Mouse (Mus musculus) limb, embryonic 11.5 days (tissue): ENCODE results near the gene Cacnb1. TPM values are rescaled to one million over a fixed set of nuclear protein-coding genes. Genes with fewer than 3 reads are reported as not detected.

ENCODE experiments used
- ATAC-seq: fragments of 200-750 bp; cut with Nextera tagmentation; 2 replicates; pipeline ENCODE4 v1.8.0; 2017; ENCODE audit warnings: low read depth; ENCODE audit not compliant: insufficient number of reproducible peaks, low FRiP score, low TSS enrichment
- DNase-seq: peaks from one replicate; pipeline ENCODE4 v3.0.0-alpha.2; 2015; ENCODE audit warnings: low spot score
- H3K27ac ChIP-seq: fragments of 300-500 bp; sonication (generic); replicated peaks from 2 replicates; pipeline ENCODE4 v1.5.1; 2014; ENCODE audit warnings: low read depth, mild to moderate bottlenecking, low read length
- H3K27me3 ChIP-seq: fragments of 300-500 bp; sonication (generic); 2 replicates; pipeline ENCODE4 v1.6.1; 2014; ENCODE audit warnings: mild to moderate bottlenecking, low read length, mixed read lengths; ENCODE audit not compliant: control insufficient read depth, insufficient read depth
- H3K36me3 ChIP-seq: fragments of 300-500 bp; sonication (generic); 2 replicates; pipeline ENCODE4 v1.6.1; 2014; ENCODE audit warnings: mild to moderate bottlenecking, low read length, moderate library complexity, mixed read lengths; ENCODE audit not compliant: control insufficient read depth, insufficient read depth
- H3K4me1 ChIP-seq: fragments of 300-500 bp; sonication (generic); 2 replicates; pipeline ENCODE4 v1.6.1; 2014; ENCODE audit warnings: low read length, mixed read lengths; ENCODE audit not compliant: control insufficient read depth, insufficient read depth
- H3K4me2 ChIP-seq: fragments of 300-500 bp; sonication (generic); 2 replicates; pipeline ENCODE4 v1.6.1; 2014; ENCODE audit warnings: low read depth, mild to moderate bottlenecking, moderate library complexity; ENCODE audit not compliant: severe bottlenecking
- H3K4me3 ChIP-seq: fragments of 300-500 bp; sonication (generic); 2 replicates; pipeline ENCODE4 v1.5.1; 2014; ENCODE audit warnings: low read depth, low read length
- H3K9ac ChIP-seq: fragments of 300-500 bp; sonication (generic); 2 replicates; pipeline ENCODE4 v1.6.1; 2014; ENCODE audit warnings: mild to moderate bottlenecking, low read length
- H3K9me3 ChIP-seq: fragments of 300-500 bp; sonication (generic); 2 replicates; pipeline ENCODE4 v1.6.1; 2016; ENCODE audit warnings: low read length; ENCODE audit not compliant: control insufficient read depth
- WGBS: fragments of 180-500 bp; shearing (Covaris S2); extraction: QIAGEN DNeasy Blood & Tissue Kit; methylation state at CpG from one replicate; pipeline ENCODE4 v1.1.7; 2014; 5-methylcytosine and 5-hydroxymethylcytosine counted together
- microRNA-seq: library from miRNA; unstranded; fragments of <30 nt; microRNA quantifications from one replicate; pipeline ENCODE4, GENCODE M21; 2016
- polyA plus RNA-seq: library from polyadenylated mRNA; unstranded; fragments of >200 nt; fragmentation: Nextera tagmentation; extraction: Ambion mirVana; gene quantifications from 2 replicates; pipeline ENCODE4 v1.2.1, GENCODE M21; 2014

The Cacnb1 gene
- polyA plus RNA-seq, 1 experiment from 2014 or later: 6.8 TPM

DNA sequence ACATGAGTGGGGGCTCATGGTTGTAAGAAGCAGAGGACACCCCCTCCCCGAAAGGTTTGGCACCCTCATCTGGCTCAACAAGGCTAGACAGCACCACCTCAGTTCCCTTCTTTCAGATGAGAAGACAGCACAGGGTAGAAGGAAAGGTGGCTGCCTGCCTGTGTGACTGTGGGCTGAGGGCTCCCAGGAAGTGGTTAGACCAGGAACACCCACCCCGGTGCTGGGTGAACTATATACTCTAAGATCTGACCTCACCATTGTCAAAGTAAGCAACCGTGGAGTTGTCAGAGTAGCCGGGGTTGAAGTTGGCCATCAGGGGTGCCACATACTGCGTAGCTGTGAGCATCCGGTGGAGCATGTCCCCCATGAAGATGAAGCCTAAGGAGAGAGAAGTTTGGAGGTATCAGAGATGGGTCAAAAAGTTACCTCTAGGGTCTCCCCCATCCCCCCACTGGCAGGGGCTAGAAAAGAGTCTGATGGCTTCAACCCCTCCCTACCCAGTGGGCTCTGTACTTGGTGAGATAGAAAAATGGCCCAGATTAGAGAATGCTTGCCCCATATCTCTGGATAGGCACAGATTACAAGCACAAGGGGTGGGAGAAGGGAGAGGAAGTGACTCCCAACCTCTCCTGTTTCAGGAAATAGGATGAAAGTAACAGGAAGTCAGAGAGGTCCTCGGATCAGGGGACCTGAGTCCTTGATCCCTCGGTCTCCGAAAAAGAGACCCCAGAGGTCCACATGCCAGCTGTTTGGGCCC lies 67.5 kb downstream of the Cacnb1 start:
- WGBS: 83% methylated on average over 9 of the region's 9 CpGs
- no peak overlapping the region for H3K4me2 ChIP-seq
- no peak for ATAC-seq
- no peaks in the 10 kb centered on the region for H3K9me3 ChIP-seq
- no peak overlapping the region for H3K4me3 ChIP-seq
- no peak overlapping the region for H3K27ac ChIP-seq
- no peaks in the 10 kb centered on the region for H3K4me1 ChIP-seq
- DNase-seq: no peak
- no peaks in the 10 kb centered on the region for H3K27me3 ChIP-seq
- no peaks in the 10 kb centered on the region for H3K36me3 ChIP-seq
- H3K9ac ChIP-seq: no peak overlapping the region

DNA sequence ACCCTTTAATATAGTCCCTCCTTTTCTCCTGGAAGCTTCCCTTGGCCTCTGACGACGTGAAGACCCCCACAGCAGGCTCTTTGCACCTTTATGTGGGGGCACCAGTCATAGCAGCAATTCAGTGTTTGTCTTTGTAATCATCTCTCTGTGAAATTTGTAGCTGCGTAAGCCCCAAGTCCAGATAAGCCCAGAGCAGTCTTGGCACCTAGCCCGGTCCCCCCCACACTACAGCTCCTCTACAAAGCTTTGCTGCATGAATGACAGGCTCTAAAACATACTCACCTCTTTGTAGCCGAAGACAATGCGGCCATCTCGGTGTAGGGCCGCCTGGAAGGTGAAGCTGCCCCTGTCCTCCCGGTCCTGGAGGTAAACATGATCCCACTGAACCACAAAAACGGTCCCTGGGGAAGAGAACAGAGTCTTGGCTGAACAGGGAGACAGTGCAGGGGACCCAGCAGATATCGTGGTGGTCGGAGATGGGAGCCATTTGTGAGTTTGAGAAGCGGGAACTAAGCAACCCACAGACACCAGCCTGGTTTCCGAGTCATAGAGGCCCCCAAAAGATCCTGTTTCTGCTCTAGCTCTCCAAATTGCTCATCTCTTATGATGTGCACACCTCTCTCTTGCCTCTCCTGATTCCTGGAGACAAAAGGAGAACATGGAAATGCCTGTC lies 68.2 kb downstream of the Cacnb1 start:
- ATAC-seq (no peak), DNase-seq (no peak)
- no peak overlapping the region for H3K4me2 ChIP-seq
- H3K9ac ChIP-seq: no peak overlapping the region
- H3K4me3 ChIP-seq: no peak overlapping the region
- no peaks in the 10 kb centered on the region for H3K9me3 ChIP-seq
- 79% methylated on average over 14 of the region's 14 CpGs for WGBS
- no peaks in the 10 kb centered on the region for H3K36me3 ChIP-seq
- no peaks in the 10 kb centered on the region for H3K27me3 ChIP-seq
- no peak overlapping the region for H3K27ac ChIP-seq
- H3K4me1 ChIP-seq: no peaks in the 10 kb centered on the region

DNA sequence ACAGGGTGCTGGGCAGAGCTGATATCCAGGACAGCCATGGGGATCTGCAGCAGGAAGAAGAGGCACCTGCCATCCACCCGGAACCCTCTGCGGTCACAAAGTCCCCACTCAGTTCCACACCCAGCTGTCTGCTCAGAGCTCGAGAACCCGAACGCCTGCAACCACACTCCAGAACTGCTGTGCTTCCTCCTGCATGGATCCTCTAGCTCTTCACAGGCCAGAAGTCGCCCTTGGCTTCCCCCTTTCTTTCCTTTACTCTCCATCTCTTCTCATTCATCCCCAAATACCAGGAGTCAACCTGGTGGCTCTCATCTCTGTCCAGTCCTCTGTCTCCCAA lies 68.9 kb downstream of the Cacnb1 start:
- Histone ChIP-seq H3K4me1 (no peaks in the 10 kb centered on the region), H3K4me2 (no peak overlapping the region), H3K4me3 (no peak overlapping the region), H3K27me3 (no peaks in the 10 kb centered on the region), H3K9ac (no peak overlapping the region), H3K36me3 (no peaks in the 10 kb centered on the region), H3K27ac (no peak overlapping the region), H3K9me3 (no peaks in the 10 kb centered on the region)
- 92% methylated on average over 6 of the region's 6 CpGs for WGBS
- no peak for ATAC-seq
- DNase-seq: no peak

DNA sequence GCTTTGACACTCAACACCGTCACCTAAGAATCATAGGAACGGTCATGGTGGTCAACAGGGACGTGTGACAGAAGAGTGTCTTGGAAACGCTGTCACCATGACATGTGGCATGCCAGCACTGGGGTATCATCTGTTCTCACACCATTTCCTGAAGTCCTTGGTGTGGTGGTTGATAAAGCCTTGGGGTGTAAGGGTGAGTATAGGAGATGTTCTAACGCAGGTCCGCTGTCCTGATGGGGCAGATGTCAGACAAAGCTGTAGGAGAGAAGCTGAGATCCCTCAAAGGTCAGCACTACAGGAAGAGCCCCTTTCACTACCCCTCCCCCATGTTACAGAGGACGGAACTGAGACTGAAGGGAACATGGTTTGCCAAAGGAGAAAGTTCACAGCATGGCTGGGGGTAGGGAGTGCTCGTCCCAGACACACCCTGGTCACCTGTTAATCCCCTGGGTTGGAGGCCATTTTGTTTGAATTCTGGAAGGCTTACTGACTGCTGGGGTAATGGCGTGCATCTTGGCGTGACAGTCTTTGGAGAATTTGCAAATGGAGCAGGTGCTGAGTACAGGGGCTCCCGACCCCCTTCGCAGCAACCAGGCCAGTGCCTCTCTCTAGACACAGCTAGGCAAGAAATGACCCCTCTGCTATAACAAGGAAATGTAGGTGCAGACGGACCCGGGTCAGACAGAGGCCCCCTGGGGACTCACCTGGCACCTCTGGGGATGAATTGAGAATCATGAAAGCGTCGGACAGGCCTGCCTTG lies 69.5 kb downstream of the Cacnb1 start:
- DNase-seq (no peak), ATAC-seq (no peak)
- no peaks in the 10 kb centered on the region for H3K36me3 ChIP-seq
- H3K4me1 ChIP-seq: no peaks in the 10 kb centered on the region
- H3K4me3 ChIP-seq: no peak overlapping the region
- H3K27me3 ChIP-seq: no peaks in the 10 kb centered on the region
- H3K27ac ChIP-seq: no peak overlapping the region
- 84% methylated on average over 16 of the region's 16 CpGs for WGBS
- no peak overlapping the region for H3K9ac ChIP-seq
- H3K4me2 ChIP-seq: no peak overlapping the region
- H3K9me3 ChIP-seq: no peaks in the 10 kb centered on the region

DNA sequence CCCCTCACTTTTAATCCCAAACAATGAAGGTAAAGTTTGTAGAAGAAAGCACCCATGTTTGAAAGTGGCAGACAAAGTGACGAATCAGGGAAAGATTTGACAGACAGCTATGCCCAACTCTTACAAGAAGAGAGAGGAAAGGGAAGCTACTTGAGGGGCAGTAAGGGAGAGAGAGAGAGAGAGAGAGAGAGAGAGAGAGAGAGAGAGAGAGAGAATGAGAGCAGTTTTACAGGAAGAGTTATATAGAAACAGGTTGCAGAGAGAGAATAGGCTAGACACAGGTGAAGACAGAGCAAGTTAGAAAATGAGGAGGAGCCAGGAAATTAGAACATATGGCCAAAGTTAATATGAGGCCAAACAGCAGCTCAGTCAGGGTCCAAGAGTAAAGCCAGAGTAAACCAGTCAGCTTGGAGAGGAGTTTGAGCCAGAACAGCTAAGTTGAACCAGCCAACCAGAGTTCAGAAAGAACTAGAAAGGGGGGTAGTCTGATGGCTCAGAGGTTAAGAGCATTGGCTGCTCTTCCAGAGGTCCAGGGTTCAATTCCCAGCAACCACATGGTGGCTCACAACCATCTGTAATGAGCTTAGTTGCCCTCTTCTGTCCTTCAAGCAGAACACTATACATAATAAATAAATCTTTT lies 70.3 kb downstream of the Cacnb1 start:
- ATAC-seq: no peak
- WGBS: 92% methylated on average over 1 of the region's 1 CpGs

More for the DNA sequence above, 70.3 kb downstream of the Cacnb1 start:
- H3K27ac ChIP-seq: no peak overlapping the region
- no peak overlapping the region for H3K4me3 ChIP-seq
- no peaks in the 10 kb centered on the region for H3K9me3 ChIP-seq
- no peaks in the 10 kb centered on the region for H3K36me3 ChIP-seq
- no peak overlapping the region for H3K9ac ChIP-seq
- no peaks in the 10 kb centered on the region for H3K4me1 ChIP-seq
- DNase-seq: no peak
- H3K27me3 ChIP-seq: no peaks in the 10 kb centered on the region
- H3K4me2 ChIP-seq: no peak overlapping the region

Small RNA genes lying within 50 kb of the gene (microRNA-seq; reads per million reads assigned to microRNA genes)
- gene Gm27597: not detected

Other genes with a start within 250 kb of the Cacnb1 start
- gene 1700001P01Rik, start 247.1 kb downstream of the Cacnb1 start, polyA plus RNA-seq: not detected in 2 replicates
- 576 and 600 TPM in 2 replicates for gene Rpl23, start 240.6 kb downstream of the Cacnb1 start, polyA plus RNA-seq
- 79.9 and 80.5 TPM in 2 replicates for gene Lasp1, start 224.0 kb downstream of the Cacnb1 start, polyA plus RNA-seq
- 15.9 and 17.4 TPM in 2 replicates for gene B230217C12Rik, start 182.3 kb downstream of the Cacnb1 start, polyA plus RNA-seq
- 1.0 TPM in 2 replicates for gene Fbxo47, start 138.9 kb downstream of the Cacnb1 start, polyA plus RNA-seq
- gene Plxdc1, start 36.6 kb downstream of the Cacnb1 start, polyA plus RNA-seq: 0.15 TPM in 1 of 2 replicates, not detected in the other
- gene Arl5c, start 26.9 kb downstream of the Cacnb1 start, polyA plus RNA-seq: 9.5 and 9.9 TPM in 2 replicates
- 1,171 and 1,244 TPM in 2 replicates for gene Rpl19, start 3.7 kb upstream of the Cacnb1 start, polyA plus RNA-seq
- 0.17 and 0.51 TPM in 2 replicates for gene Stac2, start 30.4 kb upstream of the Cacnb1 start, polyA plus RNA-seq
- 17.6 and 20.6 TPM in 2 replicates for gene Fbxl20, start 127.4 kb upstream of the Cacnb1 start, polyA plus RNA-seq
- 75.2 and 87.8 TPM in 2 replicates for gene Med1, start 170.3 kb upstream of the Cacnb1 start, polyA plus RNA-seq
- 14.6 and 17.4 TPM in 2 replicates for gene Cdk12, start 180.0 kb upstream of the Cacnb1 start, polyA plus RNA-seq